Mouse (Mus musculus): ENCODE measurements at regions not wholly inside any gene's neighbourhood (a gene's known extent, or its start where the extent isn't known, plus 50 kb on each side); places are given as distances from the start of the nearest gene placed in this dataset.

DNA sequence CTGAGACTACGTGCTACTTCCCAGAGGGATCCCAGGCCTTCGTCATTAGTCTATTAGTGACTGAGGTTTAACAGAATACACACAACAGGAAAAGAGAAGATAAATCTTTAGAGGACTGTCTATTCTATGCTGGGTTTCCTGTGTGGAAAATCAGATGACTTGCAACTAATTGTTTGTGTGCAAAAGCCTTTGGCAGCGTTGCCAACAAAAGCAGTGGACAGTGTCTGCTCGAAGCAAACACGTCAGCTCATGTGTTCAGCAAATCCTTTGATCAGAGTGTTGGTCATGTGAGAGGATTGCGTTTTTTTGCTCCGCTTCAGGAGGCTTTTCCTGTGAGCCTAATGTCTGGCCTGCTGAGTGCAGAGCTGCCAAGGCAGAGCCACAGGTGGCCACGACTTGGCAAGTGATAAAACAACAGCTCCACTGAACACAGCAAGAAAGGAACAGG, 117.3 kb downstream of the Arl4a start:
- Histone ChIP-seq H3K36me3 (ENCODE audit: control insufficient read depth, insufficient read depth, low read length) (no peaks in the 10 kb centered on the region), H3K27ac (ENCODE audit: control insufficient read depth, insufficient read depth, low read length) (no peak overlapping the region), H3K4me1 (replicated peaks; ENCODE audit: control insufficient read depth, insufficient read depth, low read length) (no peaks in the 10 kb centered on the region), H3K27me3 (ENCODE audit: control insufficient read depth, insufficient read depth, low read length) (no peaks in the 10 kb centered on the region), H3K4me3 (ENCODE audit: control insufficient read depth, insufficient read depth, low read length) (no peak overlapping the region)
- WGBS: 13% methylated on average over 8 of the region's 8 CpGs
- TF ChIP-seq POLR2A (IDR thresholded peaks at IDR 0.05; ENCODE audit: control insufficient read depth, extremely low read depth, insufficient read depth, low read length, poor library complexity): no peak
- no peak for TF ChIP-seq CTCF (IDR thresholded peaks at IDR 0.05; ENCODE audit: borderline replicate concordance, control insufficient read depth, extremely low read depth, insufficient read depth, low read length, poor library complexity)
- DNase-seq: no peak

DNA sequence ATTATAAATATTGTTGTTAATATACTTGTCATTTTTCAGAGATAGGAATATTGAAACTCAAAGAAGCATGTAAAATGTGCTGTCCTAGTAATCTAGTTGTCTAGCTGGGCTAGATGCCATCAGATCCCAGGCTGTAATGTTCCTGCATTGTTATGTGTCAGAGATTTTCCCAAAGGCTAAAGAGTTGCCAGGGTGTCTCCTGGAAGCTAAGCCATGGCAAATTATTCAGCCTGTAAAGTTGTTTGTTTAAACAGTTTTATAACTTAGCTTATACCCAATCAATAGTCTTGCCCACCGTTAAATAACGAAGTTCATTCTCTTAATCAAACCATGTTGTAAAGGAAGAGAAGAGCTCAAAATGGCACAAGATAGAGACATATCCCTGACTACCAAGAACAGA, 117.9 kb downstream of the Arl4a start:
- no peaks in the 10 kb centered on the region for H3K27me3 ChIP-seq (ENCODE audit: control insufficient read depth, insufficient read depth, low read length)
- no peak overlapping the region for H3K27ac ChIP-seq (ENCODE audit: control insufficient read depth, insufficient read depth, low read length)
- no peak overlapping the region for H3K4me3 ChIP-seq (ENCODE audit: control insufficient read depth, insufficient read depth, low read length)
- TF ChIP-seq CTCF (IDR thresholded peaks at IDR 0.05; ENCODE audit: borderline replicate concordance, control insufficient read depth, extremely low read depth, insufficient read depth, low read length, poor library complexity) (no peak), POLR2A (IDR thresholded peaks at IDR 0.05; ENCODE audit: control insufficient read depth, extremely low read depth, insufficient read depth, low read length, poor library complexity) (no peak)
- no peaks in the 10 kb centered on the region for H3K36me3 ChIP-seq (ENCODE audit: control insufficient read depth, insufficient read depth, low read length)
- 95% methylated on average over 2 of the region's 2 CpGs for WGBS
- no peaks in the 10 kb centered on the region for H3K4me1 ChIP-seq (replicated peaks; ENCODE audit: control insufficient read depth, insufficient read depth, low read length)
- DNase-seq: no peak

DNA sequence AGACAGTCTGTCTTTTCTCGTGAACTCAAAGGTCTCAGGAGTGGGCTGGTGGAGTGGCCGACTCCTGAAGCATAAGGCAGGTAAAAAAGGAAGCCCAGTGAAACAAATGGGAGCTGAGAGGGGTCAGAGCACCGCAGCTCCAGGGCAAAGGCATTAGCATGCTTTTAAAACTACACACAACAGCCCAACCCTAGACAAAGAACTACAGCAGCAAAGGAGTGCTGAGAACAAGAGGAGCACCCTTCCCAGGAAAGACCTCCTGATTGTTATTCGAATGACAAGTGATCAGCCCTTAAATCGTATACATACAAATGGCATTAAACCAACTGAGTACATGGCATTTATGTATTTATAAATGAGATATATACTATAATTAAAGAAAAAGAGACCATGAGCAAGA, 149.3 kb downstream of the Arl4a start:
- Histone ChIP-seq H3K36me3 (ENCODE audit: control insufficient read depth, insufficient read depth, low read length) (no peaks in the 10 kb centered on the region), H3K4me1 (replicated peaks; ENCODE audit: control insufficient read depth, insufficient read depth, low read length) (no peaks in the 10 kb centered on the region), H3K27me3 (ENCODE audit: control insufficient read depth, insufficient read depth, low read length) (no peaks in the 10 kb centered on the region), H3K4me3 (ENCODE audit: control insufficient read depth, insufficient read depth, low read length) (no peak overlapping the region), H3K27ac (ENCODE audit: control insufficient read depth, insufficient read depth, low read length) (no peak overlapping the region)
- 87% methylated on average over 5 of the region's 5 CpGs for WGBS
- no peak for DNase-seq
- TF ChIP-seq CTCF (IDR thresholded peaks at IDR 0.05; ENCODE audit: borderline replicate concordance, control insufficient read depth, extremely low read depth, insufficient read depth, low read length, poor library complexity) (no peak), POLR2A (IDR thresholded peaks at IDR 0.05; ENCODE audit: control insufficient read depth, extremely low read depth, insufficient read depth, low read length, poor library complexity) (no peak)

DNA sequence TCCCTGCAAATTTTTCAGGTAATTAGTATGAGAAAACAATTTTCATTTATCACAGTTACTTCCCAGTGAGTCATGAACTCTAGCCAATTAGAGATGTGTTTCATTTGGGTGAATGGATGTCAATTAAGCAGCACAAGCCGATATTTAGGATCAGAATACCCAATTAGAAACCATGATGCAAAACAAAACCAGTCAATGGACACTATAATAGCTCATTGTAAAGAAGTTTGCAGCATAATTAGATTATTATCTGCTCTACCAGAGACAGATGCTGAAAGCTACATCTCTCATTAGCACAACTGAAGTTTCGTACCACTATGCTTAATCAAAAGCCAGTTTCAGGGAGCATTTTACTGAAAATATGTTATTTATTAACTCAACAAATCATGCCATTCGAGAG, 152.5 kb downstream of the Arl4a start:
- no peaks in the 10 kb centered on the region for H3K4me1 ChIP-seq (replicated peaks; ENCODE audit: control insufficient read depth, insufficient read depth, low read length)
- H3K36me3 ChIP-seq (ENCODE audit: control insufficient read depth, insufficient read depth, low read length): no peaks in the 10 kb centered on the region
- no peak overlapping the region for H3K4me3 ChIP-seq (ENCODE audit: control insufficient read depth, insufficient read depth, low read length)
- DNase-seq: no peak
- TF ChIP-seq CTCF (IDR thresholded peaks at IDR 0.05; ENCODE audit: borderline replicate concordance, control insufficient read depth, extremely low read depth, insufficient read depth, low read length, poor library complexity) (no peak), POLR2A (IDR thresholded peaks at IDR 0.05; ENCODE audit: control insufficient read depth, extremely low read depth, insufficient read depth, low read length, poor library complexity) (no peak)
- no peaks in the 10 kb centered on the region for H3K27me3 ChIP-seq (ENCODE audit: control insufficient read depth, insufficient read depth, low read length)
- no peak overlapping the region for H3K27ac ChIP-seq (ENCODE audit: control insufficient read depth, insufficient read depth, low read length)
- WGBS: 86% methylated on average over 3 of the region's 3 CpGs

DNA sequence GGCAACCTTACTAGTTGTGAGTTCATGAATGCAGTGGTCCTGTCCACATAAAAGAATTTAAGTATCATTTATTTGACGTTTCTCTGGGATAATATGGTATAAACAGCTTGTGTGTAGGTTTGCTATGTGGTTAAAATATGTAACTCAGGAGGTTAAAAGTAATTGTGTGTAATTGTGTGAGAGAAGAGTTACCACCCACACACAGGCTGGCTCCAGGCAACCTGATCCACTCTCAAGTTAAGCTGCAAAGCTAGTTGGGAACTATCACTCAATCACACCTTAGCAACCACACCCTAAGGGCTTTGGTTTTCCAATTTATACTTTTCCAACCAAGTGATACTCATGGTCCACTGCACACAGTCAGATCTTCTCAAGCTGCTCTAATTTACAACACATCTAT, 157.5 kb downstream of the Arl4a start:
- Histone ChIP-seq H3K36me3 (ENCODE audit: control insufficient read depth, insufficient read depth, low read length) (no peaks in the 10 kb centered on the region), H3K4me1 (replicated peaks; ENCODE audit: control insufficient read depth, insufficient read depth, low read length) (no peaks in the 10 kb centered on the region), H3K4me3 (ENCODE audit: control insufficient read depth, insufficient read depth, low read length) (no peak overlapping the region), H3K27ac (ENCODE audit: control insufficient read depth, insufficient read depth, low read length) (no peak overlapping the region), H3K27me3 (ENCODE audit: control insufficient read depth, insufficient read depth, low read length) (no peaks in the 10 kb centered on the region)
- TF ChIP-seq CTCF (IDR thresholded peaks at IDR 0.05; ENCODE audit: borderline replicate concordance, control insufficient read depth, extremely low read depth, insufficient read depth, low read length, poor library complexity): no peak
- TF ChIP-seq POLR2A (IDR thresholded peaks at IDR 0.05; ENCODE audit: control insufficient read depth, extremely low read depth, insufficient read depth, low read length, poor library complexity): no peak
- WGBS: 86% methylated on average over 1 of the region's 1 CpGs
- no peak for DNase-seq

DNA sequence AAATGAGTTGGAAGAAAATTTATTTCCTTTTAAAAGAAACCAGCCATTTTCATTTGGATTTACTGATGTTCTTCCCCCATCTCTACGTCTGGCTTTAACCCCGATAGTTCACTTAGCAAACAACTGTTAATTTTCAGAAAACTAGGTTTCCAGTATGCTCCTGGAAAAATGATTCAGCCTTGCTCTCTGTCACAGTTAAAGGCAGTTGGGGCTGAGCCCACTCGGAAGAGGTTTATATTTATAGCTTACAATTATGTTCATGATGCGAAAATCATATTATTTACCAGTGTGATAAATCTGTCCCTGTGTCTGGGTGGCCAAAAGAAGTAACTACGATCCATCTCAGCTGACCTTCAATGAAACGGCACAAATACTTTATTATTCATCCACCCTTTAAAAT, 163.9 kb downstream of the Arl4a start:
- WGBS: 96% methylated on average over 6 of the region's 6 CpGs
- Histone ChIP-seq H3K4me3 (ENCODE audit: control insufficient read depth, insufficient read depth, low read length) (no peak overlapping the region), H3K27ac (ENCODE audit: control insufficient read depth, insufficient read depth, low read length) (no peak overlapping the region), H3K4me1 (replicated peaks; ENCODE audit: control insufficient read depth, insufficient read depth, low read length) (no peaks in the 10 kb centered on the region), H3K36me3 (ENCODE audit: control insufficient read depth, insufficient read depth, low read length) (no peaks in the 10 kb centered on the region), H3K27me3 (ENCODE audit: control insufficient read depth, insufficient read depth, low read length) (no peaks in the 10 kb centered on the region)
- TF ChIP-seq CTCF (IDR thresholded peaks at IDR 0.05; ENCODE audit: borderline replicate concordance, control insufficient read depth, extremely low read depth, insufficient read depth, low read length, poor library complexity) (no peak), POLR2A (IDR thresholded peaks at IDR 0.05; ENCODE audit: control insufficient read depth, extremely low read depth, insufficient read depth, low read length, poor library complexity) (no peak)
- DNase-seq: no peak

DNA sequence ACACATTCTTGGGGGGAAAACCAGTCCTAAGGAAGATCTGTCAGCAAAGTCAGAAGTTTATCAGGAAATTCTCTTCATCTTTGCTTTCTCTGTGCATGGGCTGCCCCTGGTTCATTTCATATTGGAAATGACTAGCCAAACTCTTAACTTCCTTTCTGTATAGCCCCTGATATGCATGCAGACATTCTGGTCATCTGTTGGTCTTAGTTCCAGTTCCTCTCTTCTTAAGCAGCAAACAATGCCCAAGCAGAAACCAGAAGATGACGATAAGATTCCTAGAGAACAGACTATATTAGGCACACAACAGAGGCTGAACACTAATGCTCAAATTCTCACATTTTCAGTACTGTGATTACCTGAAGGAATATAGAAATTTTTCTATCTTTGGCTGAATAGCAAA, 176.0 kb downstream of the Arl4a start:
- Histone ChIP-seq H3K4me3 (ENCODE audit: control insufficient read depth, insufficient read depth, low read length) (no peak overlapping the region), H3K27ac (ENCODE audit: control insufficient read depth, insufficient read depth, low read length) (no peak overlapping the region), H3K4me1 (replicated peaks; ENCODE audit: control insufficient read depth, insufficient read depth, low read length) (no peaks in the 10 kb centered on the region), H3K27me3 (ENCODE audit: control insufficient read depth, insufficient read depth, low read length) (no peaks in the 10 kb centered on the region), H3K36me3 (ENCODE audit: control insufficient read depth, insufficient read depth, low read length) (no peaks in the 10 kb centered on the region)
- WGBS: 64% methylated on average over 1 of the region's 1 CpGs
- no peak for TF ChIP-seq POLR2A (IDR thresholded peaks at IDR 0.05; ENCODE audit: control insufficient read depth, extremely low read depth, insufficient read depth, low read length, poor library complexity)
- TF ChIP-seq CTCF (IDR thresholded peaks at IDR 0.05; ENCODE audit: borderline replicate concordance, control insufficient read depth, extremely low read depth, insufficient read depth, low read length, poor library complexity): no peak
- DNase-seq: no peak

All from thymus, adult 2 months (tissue).